Mouse (Mus musculus): ENCODE results near the gene Ulk4. TPM values are rescaled to one million over a fixed set of nuclear protein-coding genes. Genes with fewer than 3 reads are reported as not detected.
A peak's percentile ranks its signal among the peaks of the same experiment; 100 is the strongest.

The Ulk4 gene
- total RNA-seq, 2 experiments from 2014 or later, result 9.5 to 9.9 TPM

DNA sequence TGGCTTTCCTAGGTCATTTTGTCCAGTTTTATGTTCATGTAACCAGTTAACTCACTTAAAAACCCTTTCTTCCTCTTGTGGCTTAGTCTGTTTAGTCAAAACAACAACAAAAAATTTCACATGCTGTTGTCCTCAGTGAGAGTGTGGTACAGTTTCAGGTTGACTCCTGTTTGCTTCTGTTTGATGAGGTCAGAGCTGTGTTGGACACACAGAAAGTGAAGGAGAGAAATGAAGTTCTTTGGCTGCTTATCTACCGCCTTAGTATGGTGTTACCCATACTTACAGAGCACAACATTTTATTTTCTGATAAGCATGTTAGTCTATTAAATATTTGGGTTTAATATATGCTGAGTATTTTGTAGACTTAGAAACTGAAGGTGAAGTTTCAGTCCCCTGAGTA lies 333.2 kb downstream of the Ulk4 start:
- TF ChIP-seq CTCF (conservative IDR thresholded peaks at IDR 0.05), result no peak
- Histone ChIP-seq H3K4me3 (no peak overlapping the region), H3K27ac (no peak overlapping the region)
- DNase-seq (ENCODE audit: low spot score in 2 of 2), result no peak

DNA sequence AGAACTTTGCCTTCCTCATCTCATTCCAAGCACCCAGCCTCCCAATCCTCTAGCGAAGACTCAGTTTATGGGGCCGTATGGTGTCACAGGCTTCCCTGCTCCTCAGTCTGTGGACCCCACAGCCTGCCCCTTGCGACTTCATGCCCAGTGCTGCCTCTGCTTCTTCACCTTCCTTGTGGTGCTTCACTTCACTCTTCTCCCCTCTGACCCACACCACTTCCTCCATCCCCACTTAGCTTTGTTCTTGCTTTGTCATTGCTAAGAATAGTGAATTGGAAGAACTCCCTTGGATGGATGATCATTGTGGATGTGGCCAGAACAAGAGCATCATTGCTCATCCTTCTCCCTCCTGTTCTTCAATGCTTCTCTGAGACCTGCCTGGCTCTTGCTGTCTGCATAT lies 336.1 kb downstream of the Ulk4 start:
- no peak for DNase-seq (ENCODE audit: low spot score in 2 of 2)
- no peak overlapping the region for H3K27ac ChIP-seq
- H3K4me3 ChIP-seq, result no peak overlapping the region
- no peak for TF ChIP-seq CTCF (conservative IDR thresholded peaks at IDR 0.05)

DNA sequence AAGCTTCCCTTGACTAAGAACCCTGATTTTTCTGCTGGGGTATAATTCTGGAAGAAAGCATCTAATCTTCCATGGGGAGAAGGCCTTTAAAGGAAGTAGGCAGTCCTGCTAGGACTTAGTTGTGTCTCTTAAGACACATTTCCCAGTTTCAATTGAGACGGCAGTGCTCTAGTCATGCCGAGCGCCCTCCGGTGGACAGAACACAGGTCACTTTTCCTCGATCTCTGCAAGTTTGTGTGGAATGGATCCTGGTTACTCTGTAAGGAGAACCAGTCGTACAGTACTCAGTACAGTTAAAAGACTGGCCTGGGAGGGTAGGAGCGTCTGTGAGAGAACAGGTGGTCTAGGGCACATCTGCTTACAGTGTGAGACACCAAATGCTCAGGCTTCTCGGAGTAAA lies 340.6 kb downstream of the Ulk4 start:
- Histone ChIP-seq H3K4me3 (peak overlapping the region; percentile 88), H3K27ac (peak overlapping the region; percentile 21; the same call in 1 of the 2 replicates)
- TF ChIP-seq CTCF (conservative IDR thresholded peaks at IDR 0.05), result peak; percentile 88
- DNase-seq (ENCODE audit: low spot score in 2 of 2), result peak; percentile 53 to 61

DNA sequence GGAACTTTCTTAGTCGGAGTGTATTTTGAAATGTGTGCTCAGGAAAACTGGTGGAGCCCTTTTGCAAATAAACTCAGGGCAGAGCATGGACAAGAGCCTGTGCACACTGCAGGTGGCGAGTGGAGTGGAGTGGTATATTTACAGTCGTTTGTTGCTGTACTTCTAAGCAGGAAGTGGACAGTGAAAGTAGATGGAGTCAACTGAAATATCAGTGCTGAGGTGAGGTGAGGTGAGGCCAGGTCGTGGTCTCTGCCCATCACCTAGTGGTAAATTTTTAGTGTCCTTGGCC lies 341.4 kb downstream of the Ulk4 start:
- Histone ChIP-seq H3K4me3 (peak overlapping the region; percentile 88), H3K27ac (peak overlapping the region; percentile 86; the same call in 1 of the 2 replicates)
- TF ChIP-seq CTCF (conservative IDR thresholded peaks at IDR 0.05), result no peak
- DNase-seq (ENCODE audit: low spot score in 2 of 2), result no peak

DNA sequence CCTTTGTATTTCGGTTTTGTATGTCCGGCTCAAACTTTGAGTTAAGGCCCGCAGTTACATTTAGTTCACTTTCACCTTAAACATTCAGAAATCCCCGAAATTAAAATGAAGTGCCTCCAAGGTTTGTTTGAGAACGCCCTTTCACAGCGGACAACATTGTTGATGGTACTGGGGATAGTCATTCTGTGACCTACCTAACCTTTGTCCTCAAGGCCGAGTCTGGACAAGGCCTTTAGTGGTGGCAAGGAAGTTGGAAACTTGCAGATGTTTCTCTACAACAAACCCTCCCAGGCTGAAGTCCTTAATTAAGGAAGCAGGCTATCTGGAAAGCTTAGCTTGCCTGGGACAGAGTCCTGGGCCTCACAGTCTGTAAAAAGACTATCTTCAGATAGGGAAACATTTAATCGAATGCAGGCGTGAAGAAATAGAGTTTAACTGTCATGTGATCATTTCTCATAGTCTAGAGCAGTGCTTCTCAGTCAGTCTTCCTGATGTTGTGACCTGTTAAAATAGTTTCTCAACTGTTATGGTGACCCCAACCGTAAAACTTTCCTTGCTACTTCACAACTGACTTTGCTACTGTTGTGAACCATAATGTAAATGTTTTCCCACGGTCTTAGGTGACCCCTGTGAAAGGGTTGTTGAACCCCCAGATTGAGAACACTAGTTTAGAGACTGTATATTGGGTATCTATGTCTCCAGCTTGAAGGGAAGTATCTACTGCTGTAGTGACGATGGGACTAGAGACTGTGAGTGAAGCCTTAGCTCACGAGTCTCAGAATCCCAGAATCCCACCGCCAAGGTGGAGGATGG lies 342.0 kb downstream of the Ulk4 start:
- TF ChIP-seq CTCF (conservative IDR thresholded peaks at IDR 0.05), result no peak
- H3K27ac ChIP-seq, result peak overlapping the region; percentile 86
- peak overlapping the region; percentile 88 for H3K4me3 ChIP-seq
- DNase-seq (ENCODE audit: low spot score in 2 of 2), result no peak

DNA sequence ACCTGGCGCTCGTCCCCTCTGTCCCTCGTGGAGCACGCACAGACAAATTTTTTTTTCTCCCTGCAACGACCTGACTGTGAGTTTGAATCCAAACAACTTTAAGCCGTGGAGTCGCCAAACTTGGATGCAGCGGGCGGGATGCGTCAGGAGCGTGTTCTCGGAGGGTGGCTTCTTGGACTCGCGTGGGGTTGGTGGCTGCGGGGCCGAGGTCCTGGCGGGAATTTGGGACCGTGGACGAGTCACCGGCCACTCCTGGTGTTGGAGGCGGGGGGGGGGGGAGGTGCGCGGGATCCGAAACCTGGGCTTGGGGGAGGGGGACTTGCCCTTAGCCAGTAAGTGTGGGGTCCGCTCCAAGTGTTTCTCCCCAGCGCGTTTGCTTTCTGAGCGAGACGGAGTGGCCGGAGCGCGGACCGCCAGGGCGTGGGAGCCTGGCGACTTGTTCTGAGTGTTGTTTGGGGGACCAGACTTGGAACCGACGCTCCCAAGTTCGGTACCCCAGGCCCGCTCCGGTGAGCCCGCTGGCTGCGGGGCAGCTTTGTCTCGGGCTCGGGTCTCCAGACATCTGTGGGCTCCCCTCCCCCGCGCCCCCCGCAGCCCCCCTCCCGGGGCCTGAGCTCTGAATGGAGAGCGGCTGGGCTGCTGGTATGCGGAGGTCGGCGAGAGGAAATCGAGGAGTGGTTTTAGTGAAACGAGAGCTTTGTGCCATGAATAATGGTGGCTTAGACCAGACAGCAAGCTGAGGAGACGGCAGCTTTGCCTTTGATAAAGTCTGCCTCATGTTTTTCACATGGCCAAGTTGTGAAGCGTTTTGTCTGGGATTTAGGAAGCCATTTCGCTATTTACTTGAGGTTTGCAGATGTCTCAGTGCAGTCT lies 342.9 kb downstream of the Ulk4 start:
- Histone ChIP-seq H3K4me3 (peak overlapping the region; percentile 88), H3K27ac (peak overlapping the region; percentile 86)
- TF ChIP-seq CTCF (conservative IDR thresholded peaks at IDR 0.05), result no peak
- no peak for DNase-seq (ENCODE audit: low spot score in 2 of 2)

DNA sequence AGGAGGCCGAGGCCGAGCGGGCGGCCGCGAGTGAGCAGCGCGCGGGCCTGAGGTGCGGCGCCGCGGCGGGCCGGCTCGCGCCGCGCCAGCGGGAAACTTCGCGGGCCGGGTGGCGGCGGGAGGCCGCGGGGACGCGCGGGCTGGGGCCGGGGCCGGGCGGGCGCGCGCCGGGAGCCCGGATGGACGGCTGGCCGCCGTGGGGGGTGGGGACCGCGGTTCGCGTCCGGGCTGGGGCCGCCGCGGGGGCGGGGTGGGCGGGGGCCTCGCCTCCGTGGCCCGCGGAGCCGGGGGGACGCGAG lies 343.5 kb downstream of the Ulk4 start:
- H3K27ac ChIP-seq, result peak overlapping the region; percentile 86

DNA sequence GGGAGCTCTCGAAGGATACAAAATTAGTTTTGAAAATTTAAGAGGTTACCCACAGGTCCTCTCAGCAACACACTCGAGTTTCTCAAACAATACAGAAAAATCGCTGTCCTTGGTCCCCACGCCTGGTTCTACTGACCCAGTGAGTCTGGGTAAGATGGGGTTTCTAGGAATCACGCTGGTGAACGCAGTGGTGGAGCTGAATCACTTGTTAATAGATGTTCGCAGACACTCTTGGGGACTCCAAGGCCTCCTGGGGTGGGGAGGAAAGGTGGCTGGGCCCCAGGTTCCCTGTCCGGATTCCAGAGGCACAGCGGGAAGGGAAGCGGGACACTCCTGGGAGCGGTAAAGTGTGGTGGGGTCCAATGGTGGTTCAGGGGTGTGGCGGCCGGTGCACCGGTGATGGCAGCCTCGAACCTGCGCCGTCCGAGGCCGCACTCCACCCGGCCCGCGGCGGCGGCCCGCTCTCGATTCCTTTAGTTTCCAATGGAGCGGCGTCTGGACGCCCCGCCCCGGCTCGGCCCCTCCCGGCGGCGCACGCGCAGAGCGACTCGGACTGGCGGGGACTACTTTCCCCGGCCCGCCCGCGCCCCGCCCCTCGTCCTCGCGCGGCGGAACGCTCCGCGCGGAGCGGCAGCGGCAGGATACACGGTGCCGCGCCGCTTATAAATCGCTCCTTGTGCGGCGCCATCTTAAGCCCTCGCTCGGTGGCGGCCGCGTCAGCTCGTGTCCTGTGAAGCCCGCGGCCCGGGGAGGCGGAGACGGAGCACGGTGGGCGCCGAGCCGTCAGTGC lies 344.0 kb downstream of the Ulk4 start:
- no peak for TF ChIP-seq CTCF (conservative IDR thresholded peaks at IDR 0.05)
- H3K27ac ChIP-seq, result peak overlapping the region; percentile 84
- peak; percentile 95 to 99 for DNase-seq (ENCODE audit: low spot score in 2 of 2)

More for the DNA sequence above, 343.5 kb downstream of the Ulk4 start:
- DNase-seq (ENCODE audit: low spot score in 2 of 2), result no peak
- TF ChIP-seq CTCF (conservative IDR thresholded peaks at IDR 0.05), result no peak
- peak overlapping the region; percentile 88 for H3K4me3 ChIP-seq

DNA sequence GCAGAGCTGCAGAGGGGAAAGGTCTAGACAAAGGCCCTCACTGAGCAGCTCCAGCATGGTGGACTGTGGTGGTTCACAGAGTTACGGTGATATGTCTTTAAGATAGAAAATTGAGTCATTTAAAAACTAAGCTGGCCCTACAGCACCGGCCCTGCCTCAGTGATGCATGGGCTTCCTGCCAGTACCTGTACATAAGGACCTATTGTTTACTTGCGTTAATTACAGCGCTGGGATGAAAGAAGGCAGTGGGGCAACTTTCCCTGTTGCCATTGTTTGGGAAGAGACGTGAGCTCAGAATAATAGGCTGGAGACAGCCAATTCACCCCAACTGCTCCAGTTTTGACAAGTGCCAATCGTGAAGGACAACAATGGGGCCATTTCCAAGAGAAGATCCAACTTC lies 344.6 kb downstream of the Ulk4 start:
- DNase-seq (ENCODE audit: low spot score in 2 of 2), result no peak
- no peak for TF ChIP-seq CTCF (conservative IDR thresholded peaks at IDR 0.05)
- Histone ChIP-seq H3K27ac (no peak overlapping the region), H3K4me3 (no peak overlapping the region)

More for the DNA sequence above, 344.0 kb downstream of the Ulk4 start:
- H3K4me3 ChIP-seq, result peak overlapping the region; percentile 53

DNA sequence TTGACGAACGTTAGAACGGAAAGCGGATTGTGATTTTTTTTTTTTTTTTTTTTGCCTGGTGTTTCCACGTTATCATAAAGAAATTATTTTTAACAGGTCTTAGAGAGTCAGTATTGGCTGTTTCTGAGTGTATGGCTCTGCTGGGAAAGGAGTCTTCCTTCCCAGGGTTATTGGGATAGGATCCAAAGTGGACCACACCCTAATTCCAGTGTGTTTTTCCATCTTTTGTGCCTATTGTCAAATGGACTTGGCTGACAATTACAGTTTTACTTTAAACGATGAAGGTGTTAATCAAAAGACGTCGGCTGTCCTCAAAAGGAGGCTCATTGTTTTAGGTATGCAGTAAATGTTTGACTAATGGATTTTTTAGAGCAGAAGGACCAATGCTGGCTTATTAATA lies 346.2 kb downstream of the Ulk4 start:
- DNase-seq (ENCODE audit: low spot score in 2 of 2), result no peak
- no peak for TF ChIP-seq CTCF (conservative IDR thresholded peaks at IDR 0.05)
- Histone ChIP-seq H3K4me3 (no peak overlapping the region), H3K27ac (no peak overlapping the region)

DNA sequence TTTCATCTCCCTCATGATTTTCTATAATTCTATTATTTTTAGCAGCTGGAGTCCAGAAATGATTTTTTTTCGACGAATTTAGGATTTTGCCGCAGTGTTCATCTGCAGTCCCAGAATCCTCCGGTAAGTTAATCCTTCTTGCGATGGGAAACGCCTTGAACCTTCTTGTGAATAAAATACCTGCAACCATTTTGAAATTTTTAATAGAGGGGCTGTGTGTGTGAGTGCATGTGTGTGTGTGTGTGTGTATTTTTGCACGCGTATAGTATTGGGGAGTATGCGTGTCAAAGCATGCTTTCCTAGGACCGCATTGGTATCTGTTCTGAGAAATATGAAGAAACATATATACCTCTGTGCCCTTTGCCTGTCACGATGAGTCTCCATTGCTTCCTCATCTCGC lies 347.0 kb downstream of the Ulk4 start:
- DNase-seq (ENCODE audit: low spot score in 2 of 2), result no peak
- TF ChIP-seq CTCF (conservative IDR thresholded peaks at IDR 0.05), result no peak
- H3K4me3 ChIP-seq, result no peak overlapping the region
- no peak overlapping the region for H3K27ac ChIP-seq

DNA sequence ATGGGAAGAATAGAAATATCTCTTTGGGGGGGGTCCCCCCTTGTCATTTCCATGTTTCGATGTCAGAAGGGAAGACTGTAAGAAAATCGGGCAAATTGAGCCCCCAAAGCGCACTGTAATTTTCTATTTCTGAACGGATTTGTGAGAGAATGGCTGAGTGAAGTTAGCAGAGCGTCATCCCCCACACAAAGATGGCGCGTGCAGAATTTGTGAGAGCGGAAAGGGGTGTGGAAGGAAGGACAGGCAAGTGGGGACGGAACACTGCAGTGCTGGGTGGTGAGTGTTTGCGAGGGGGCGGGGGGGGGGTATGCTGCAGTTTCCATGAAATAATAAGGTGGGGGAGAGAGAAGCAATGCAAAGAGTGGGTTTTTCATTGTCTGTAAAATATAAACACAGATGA lies 347.9 kb downstream of the Ulk4 start, which contains the start of gene Ctnnb1:
TSS of gene Ctnnb1 (plus strand) at position 136 of the 400 bp plus-strand sequence.
- H3K27ac ChIP-seq, result no peak within 1 kb of the TSS
- TF ChIP-seq CTCF (conservative IDR thresholded peaks at IDR 0.05), result no peak
- DNase-seq (ENCODE audit: low spot score in 2 of 2), result no peak
- no peak within 1 kb of the TSS; the same call in 1 of the 2 replicates for H3K4me3 ChIP-seq

Measured in layer of hippocampus, adult 2 months (tissue).